8 mouse cellular contexts compared by ENCODE assay signal in genomic region chrX:99135523-99136258, GRCm38 (mm10). TPM values are rescaled to one million over a fixed set of nuclear protein-coding genes. Genes with fewer than 3 reads are reported as not detected.
A peak's percentile ranks its signal among the peaks of the same experiment; 100 is the strongest.
DNase-seq lines count a peak whose midpoint lies in the region; ATAC-seq lines count a peak whose summit lies in the region.

TSS of gene Efnb1 (plus strand) at chrX:99136130.

- ATAC-seq in hindbrain, embryonic 12.5 days (ENCODE audit: low FRiP score) = peak; percentile 92

- peak within 1 kb of the TSS; percentile 85 for H3K9ac ChIP-seq in hindbrain, embryonic 12.5 days

- peak within 1 kb of the TSS; percentile 84 for H3K27ac ChIP-seq in hindbrain, embryonic 12.5 days

- H3K9me3 ChIP-seq in hindbrain, embryonic 12.5 days (replicated peaks) = no peaks in the 10 kb centered on the region

- peak; percentile 96 for DNase-seq in Muller cell, postnatal 12 days (ENCODE audit: inconsistent ontology term)
- DNase-seq in cerebellum, postnatal 10 days = peak; percentile 89 to 94
- DNase-seq in frontal cortex, postnatal 10 days (ENCODE audit: low spot score in 2 of 2) = peak; percentile 84 to 89
- peak; percentile 71 to 91 for DNase-seq in layer of hippocampus, postnatal 14 days (ENCODE audit: low spot score in 2 of 2)
- peak; percentile 91 for DNase-seq in lung, postnatal 14 days
- DNase-seq in retina, adult 2 months (ENCODE audit: low read depth, low spot score) = peak; percentile 77
- peak; percentile 77 to 86 for DNase-seq in thymus, postnatal 36 days

- H3K4me2 ChIP-seq in hindbrain, embryonic 12.5 days (replicated peaks) = peak within 1 kb of the TSS; percentile 70

- peak within 1 kb of the TSS; percentile 68 for H3K4me3 ChIP-seq in hindbrain, embryonic 12.5 days

- H3K4me1 ChIP-seq in hindbrain, embryonic 12.5 days = peaks cover 16% of the 10 kb centered on the region

- H3K36me3 ChIP-seq in hindbrain, embryonic 12.5 days = no peaks in the 10 kb centered on the region

- 35% methylated on average over 35 of the region's 35 CpGs for WGBS in hindbrain, embryonic 12.5 days

- peaks cover 42% of the 10 kb centered on the region for H3K27me3 ChIP-seq in hindbrain, embryonic 12.5 days

RNA-seq across cellular contexts. Expression of gene Efnb1, which starts in this region (rescaled TPM):
- polyA plus RNA-seq in hindbrain, embryonic 12.5 days (2016; fragmentation: Nextera tagmentation; extraction: Ambion mirVana) = 72.2 and 78.8 TPM in 2 replicates
- 10 to 100 TPM in 1 of 2 experiments, 1 to 10 TPM in 1; 9.0 to 12.6 TPM for total RNA-seq in layer of hippocampus, postnatal 14 days (2021)

Comparison
In these comparisons a context has a peak if more than half of its experiments do, and no peak if none do; other contexts are left out.
1. Peak in every context shown above with its lines: DNase-seq, ATAC-seq, H3K4me3 ChIP-seq and H3K27ac ChIP-seq.